Mouse (Mus musculus): Measurements from ENCODE around the gene Cdh13.

Gene Cdh13

DNA sequence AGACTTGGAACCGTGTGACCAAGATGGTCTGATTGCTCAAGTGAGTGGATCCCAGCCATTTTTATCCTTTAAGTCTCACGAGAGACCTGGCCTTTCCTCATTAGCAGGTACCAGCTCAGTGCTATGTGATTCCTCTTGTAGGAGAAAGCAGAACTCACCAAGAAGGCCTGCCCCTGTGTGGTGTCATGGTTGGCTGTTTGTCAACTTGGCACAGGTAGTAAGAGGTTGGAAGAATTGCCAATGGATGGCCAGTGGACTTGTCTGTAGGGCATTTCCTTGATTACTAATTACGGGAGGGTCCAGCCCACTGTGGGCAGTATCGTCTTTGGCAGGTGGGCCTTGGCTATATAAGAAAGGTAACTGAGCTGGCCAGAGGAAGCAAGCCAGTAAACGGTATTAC is 281.7 kb downstream of the Cdh13 start:
- in situ Hi-C loops (cut with MboI, MseI): no loop called here

DNA sequence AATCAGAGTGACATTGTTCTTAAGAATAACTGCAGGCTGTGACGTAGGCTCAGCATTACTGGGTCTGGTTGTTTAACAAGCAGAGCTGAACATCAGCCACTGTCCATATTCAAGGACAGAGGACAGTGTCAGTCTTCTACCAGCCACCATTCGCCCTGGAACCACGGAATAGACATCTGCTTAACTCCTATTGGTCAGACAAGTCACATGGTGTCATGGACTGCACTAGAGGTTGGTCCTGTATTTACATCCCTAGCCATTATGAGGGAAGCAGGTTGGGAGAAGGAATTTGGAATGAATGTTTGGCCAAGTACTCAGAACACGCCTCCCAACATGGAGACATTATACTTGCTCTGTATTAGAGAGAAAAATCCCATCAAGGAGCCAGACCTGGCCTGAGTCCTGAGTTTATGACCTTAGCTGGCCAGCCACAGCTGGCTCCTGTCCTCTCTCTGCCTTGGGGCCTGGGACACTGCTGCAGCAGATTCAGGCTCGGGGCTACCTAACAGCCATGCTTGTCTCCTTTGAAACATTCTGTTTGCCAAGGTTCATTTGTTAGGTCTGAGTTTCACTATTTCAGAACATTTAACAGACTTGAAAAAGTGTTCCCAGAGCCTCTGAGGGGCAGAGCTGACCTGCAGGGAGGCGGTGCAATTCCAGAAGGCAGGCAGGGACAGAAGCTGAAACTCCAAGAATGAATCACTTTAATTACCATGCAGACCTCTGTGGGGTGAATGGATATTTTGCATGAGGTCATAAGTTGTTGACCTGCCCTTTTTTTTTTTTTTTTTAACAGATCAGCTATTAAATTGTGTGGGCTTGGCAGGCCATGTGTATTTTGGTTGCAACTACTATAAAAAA is 282.6 kb downstream of the Cdh13 start:
- in situ Hi-C loops (cut with MboI, MseI): no loop called here

DNA sequence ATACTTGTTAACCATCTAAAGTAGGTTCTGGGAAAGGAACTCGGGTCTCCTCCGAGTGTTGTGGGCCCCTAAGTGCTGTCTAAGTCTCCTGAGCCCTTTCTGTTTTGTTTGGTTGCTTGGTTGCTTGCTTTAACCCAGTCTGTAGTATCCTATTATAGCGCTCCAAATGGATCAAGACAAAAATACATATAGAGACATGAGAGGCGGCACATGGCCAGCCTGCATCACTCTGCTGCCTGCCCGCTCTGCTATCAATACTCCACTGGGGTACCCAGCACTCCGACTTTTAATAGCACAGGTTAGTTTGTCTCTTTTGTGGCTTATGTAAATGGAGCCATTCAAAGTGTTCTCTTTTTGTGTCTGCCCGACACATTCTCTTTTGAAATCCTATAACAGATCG is 285.8 kb downstream of the Cdh13 start:
- in situ Hi-C loops (cut with MboI, MseI): no loop called here

DNA sequence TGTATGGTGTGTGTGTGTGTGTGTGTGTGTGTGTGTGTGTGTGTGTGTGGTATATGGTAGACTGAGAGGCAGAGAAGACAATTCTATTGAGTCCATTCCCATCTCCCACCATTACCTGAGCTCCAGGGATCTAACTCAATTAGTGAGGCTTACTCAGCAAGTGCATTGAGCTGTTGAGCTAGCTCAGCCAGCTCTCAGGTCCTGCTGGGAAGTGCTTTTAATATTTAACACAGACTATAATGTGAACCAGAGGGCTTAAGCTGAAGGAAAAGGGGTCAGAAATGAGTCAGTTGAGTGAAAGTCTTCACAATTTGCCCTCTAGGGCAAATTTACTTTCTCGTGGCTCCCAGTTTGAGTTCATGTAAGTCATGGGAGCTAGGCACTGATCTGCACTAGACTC is 297.7 kb downstream of the Cdh13 start:
- in situ Hi-C loops (cut with MboI, MseI): no loop called here

DNA sequence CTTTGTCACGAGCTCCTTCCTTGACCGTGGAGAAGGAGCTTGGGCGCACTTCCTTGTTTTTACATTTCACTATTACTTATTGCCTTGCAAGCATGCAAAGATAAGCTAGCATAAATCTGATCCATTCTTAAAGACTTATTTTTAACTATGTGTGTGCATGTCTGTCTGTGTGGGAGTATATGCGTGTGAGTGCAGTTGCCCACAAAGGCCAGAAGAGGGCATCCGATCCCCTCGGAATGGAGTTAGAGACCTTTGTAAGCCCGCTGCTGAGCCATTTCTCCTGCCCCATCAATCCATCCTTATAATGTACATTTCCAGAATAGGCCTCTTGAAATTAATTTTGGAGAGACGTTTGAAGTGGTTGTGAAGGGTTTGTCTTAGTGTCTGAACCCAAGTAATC is 298.7 kb downstream of the Cdh13 start:
- in situ Hi-C loops (cut with MboI, MseI): no loop called here

DNA sequence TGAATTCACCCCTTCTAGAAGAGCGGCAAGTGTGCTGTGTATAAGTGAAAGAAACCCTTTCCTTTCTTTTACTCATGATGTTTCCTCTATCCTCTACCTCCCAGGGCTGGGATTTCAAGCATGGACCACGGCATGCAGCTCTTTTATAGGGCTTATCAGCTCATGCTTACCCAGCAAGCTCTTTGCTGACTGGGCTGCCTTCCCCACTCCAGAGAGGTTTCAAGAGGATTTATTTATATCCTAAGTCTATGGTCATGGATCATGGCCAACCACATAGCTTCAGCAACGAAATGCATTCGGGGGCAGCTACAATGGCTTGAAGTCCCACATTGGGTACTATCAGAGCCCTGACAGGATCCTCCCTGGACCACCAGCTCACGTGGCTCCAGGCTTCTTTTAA is 304.4 kb downstream of the Cdh13 start:
- in situ Hi-C loops (cut with MboI, MseI): no loop called here

DNA sequence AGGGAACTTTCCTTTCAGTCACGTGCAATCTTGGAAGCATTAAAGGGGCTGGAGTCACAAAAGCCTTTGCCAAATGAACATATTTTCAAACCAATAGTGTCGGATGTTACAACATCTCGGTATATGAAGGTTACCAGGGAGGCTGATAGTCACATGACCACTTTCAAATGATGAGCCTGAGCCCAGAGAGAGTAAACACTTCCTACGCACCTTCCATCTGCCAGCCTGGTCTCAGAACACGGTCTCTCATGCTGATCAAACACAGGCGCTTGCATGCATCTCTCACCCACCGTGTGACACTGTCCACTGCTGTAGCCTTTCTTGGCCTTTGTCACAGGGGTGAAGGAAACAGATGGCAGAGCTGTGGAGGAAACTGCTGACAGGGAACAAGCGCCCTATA is 313.3 kb downstream of the Cdh13 start:
- in situ Hi-C loops (cut with MboI, MseI): no loop called here

DNA sequence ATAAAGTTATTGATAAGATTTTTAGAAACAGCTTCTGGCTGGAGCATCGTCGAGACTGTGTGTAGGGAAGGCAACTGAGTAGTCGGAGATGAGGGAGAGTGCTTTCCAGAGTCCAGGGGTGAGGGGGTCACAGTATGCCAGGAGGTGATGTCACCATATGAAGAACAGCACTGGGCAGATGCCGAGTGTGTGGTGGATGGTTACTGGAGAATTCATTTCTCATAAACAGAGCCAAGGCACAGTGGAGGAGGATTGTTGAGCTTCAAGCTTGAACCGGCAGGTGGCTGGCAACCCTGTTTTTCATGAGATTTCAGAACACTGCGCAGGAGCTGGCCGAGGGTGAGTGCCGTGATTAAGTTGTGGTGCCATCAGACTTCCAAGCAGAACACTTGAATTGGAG is 317.8 kb downstream of the Cdh13 start:
- in situ Hi-C loops (cut with MboI, MseI): no loop called here

DNA sequence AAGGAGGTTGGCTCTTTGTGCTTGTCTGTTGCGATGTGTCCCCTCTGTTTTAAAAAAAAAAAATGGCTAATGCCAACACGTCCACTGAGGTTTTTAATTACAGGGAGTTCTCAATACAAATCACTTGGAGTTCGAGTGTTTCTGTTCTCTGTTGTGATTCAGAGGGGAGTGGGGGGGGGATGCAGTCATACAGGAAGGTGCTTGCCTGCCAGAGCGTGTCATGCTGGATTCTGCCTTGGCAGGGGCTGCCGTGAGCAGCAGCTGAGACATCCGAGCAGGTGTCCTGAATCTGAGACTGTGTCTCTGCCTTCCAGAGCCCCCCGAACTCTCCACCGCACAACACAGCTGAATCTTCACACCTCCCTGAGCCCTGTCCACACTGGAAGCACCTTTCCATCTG is 318.5 kb downstream of the Cdh13 start:
- in situ Hi-C loops (cut with MboI, MseI): no loop called here

DNA sequence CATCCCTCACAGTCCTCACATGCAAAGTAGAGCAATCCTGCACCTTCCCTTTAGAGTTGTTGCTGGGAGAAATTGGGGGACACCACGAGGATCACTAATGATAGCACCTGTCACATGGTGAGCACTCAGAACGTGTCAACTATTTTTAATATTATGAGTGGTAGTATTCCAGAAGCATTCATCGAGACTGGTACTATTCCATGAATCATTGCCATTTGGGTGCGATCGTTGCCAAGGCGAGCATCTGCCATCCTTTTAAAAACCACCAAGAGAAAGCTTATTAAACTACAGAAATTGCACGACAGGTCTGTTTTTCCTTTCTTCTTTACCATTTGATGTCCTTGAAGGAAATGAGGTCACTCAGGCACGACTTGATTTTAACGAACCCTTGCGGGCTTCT is 328.0 kb downstream of the Cdh13 start:
- in situ Hi-C loops (cut with MboI, MseI): no loop called here

DNA sequence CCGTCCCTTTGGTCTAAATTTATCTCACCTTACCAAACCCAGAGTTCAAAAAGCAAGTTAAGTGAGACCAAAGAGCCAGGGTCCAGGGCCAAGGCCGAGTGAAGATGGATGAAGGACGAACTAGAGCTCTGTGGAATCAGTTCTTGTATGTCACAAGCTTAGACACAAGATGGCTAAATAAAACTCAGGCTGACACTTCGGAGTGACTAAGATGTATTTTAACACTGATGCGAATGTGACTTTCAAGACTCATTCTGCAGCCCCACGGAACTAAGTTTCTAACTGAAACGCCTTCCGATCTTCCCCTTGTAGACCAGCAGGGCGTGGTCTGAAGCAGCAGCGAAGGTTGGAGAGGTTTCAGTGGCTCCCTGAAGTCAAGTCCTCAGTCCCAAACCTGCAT is 334.7 kb downstream of the Cdh13 start:
- in situ Hi-C loops (cut with MboI, MseI): no loop called here

DNA sequence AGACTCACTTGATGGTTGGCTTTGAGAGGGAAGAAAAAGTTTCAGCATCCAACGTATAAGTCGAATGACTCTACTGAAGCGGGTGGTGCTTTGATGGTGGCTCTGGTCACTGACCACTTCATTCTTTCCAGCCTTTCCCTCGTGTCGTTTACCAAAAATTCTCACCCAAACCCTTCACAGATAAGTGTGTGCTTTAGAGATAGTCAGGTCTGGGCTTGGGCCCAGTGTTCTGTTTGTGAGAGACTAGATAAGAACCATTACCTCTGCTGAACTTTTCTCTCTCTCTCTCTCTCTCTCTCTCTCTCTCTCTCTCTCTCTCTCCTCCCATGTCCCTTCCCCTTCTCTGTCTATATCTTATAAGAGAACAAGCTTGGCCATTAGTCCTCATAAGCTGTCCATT is 342.9 kb downstream of the Cdh13 start:
- in situ Hi-C loops (cut with MboI, MseI): no loop called here

DNA sequence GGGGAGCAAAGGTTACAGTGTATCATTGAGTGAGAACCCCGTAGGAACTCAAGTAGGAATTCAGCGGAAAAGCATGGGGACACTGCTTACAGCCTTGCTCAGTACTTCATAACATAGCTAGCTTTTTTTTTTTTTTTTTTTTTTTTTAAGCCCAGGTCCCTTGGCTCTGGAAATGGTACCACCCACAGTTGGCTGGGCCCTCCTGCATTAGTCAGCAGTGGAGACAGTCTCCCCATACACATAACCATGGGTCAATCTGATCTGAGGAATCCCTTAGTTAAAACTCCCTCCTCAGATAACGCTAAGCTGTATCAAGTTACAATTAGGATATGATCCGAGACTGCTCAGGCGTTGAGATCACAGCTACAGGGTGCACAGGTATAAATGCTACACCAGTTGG is 344.2 kb downstream of the Cdh13 start:
- in situ Hi-C loops (cut with MboI, MseI): no loop called here

DNA sequence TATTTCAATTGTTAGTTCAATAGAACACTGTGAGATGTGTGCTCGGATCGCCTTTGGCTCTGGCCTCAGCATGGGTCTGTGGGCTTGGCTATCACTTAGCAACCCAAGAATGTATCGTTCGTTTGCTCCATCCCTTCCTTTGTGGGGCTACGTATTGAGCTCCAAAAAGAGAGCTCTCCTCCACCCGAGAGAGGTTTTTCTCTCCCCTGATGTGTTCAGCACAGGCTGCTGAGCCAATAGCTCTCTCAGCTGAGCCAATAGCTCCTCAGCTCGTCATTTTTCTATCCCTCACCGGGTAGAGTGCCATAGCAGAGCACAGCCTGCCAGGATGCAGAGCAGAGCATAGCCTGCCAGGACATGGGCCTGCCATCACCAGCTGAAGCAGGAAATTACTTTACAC is 345.2 kb downstream of the Cdh13 start:
- in situ Hi-C loops (cut with MboI, MseI): no loop called here

DNA sequence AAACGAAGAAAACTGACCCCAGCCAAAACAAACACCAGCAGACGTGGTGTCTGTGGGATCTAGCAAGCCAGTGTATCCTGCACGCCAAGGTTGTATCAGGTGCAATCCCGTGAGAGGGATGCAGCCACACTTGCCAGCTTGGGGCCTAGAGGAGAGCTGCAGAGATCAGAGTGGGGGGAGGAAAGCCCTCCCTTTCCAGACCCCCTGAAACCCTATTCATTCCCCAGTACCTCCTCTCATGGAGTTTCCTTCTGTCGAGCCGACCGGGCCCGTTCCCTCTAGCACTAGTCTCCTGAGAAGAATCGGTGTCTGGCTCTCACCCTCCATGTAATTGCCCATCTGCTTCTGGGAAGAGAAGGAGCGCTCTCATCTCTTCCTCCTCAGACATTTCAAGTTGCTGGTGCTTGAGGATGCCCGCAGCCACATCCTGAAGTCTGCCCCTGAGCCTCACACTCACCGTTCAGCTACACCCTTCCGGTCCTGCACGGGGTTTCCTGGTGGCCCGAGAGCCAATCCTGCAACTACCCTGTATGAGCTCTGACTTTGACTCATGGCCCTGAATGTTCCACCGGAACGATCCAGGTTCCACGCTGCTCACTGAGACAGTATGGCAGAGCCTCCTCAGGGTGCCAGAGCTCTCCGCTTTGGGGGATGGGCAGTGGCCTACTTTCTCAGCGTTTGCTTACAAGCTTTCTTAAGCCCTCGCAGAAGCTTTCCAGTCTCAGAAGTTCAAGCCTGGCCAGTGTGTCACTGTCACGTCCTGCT is 351.9 kb downstream of the Cdh13 start:
- in situ Hi-C loops (cut with MboI, MseI): loop anchor here in 1 of 2 experiments (10.0 kb wide), 1 partner anchor 1381 kb away; the partner anchor contains the start of gene Cmip

DNA sequence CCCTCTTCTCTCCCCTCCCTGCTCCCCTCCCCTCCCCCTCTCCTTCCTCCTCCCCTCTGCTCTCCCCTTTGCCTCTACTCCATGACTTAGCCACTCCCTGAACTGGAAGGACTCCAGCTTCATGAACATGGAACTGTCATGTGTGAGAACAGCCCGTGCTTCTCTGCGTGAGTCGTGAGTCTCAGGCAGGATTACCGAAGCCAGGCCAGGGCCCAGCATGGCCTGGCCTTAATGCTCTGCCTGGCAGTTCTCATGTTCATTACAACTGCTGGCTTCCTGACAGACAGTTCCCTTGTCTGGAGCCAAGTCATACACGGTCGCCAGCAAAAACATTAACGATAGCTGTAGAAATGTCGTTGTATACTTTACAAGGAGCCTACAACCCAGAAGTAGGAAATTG is 356.1 kb downstream of the Cdh13 start:
- in situ Hi-C loops (cut with MboI, MseI): loop anchor here in 1 of 2 experiments (10.0 kb wide), 1 partner anchor 1385 kb away; the partner anchor contains the start of gene Cmip

DNA sequence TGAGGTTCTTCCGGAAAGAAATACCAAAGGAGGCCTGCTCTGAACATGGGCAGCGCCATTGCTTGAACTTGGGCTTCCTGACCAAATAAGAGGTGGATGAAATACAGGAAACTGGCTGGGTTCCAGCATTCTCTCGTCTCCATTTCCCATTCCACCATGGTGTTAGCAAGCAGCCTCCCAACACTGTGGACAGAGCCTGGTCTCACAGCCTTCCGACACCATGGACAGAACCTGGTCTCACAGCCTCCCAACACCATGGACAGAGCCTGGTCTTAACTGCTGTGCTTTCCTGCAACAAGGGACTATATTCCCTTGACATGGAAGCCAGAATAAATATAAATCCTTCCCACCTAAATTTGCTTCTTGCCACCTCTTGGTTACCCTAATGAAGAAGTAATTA is 358.3 kb downstream of the Cdh13 start:
- in situ Hi-C loops (cut with MboI, MseI): no loop called here

DNA sequence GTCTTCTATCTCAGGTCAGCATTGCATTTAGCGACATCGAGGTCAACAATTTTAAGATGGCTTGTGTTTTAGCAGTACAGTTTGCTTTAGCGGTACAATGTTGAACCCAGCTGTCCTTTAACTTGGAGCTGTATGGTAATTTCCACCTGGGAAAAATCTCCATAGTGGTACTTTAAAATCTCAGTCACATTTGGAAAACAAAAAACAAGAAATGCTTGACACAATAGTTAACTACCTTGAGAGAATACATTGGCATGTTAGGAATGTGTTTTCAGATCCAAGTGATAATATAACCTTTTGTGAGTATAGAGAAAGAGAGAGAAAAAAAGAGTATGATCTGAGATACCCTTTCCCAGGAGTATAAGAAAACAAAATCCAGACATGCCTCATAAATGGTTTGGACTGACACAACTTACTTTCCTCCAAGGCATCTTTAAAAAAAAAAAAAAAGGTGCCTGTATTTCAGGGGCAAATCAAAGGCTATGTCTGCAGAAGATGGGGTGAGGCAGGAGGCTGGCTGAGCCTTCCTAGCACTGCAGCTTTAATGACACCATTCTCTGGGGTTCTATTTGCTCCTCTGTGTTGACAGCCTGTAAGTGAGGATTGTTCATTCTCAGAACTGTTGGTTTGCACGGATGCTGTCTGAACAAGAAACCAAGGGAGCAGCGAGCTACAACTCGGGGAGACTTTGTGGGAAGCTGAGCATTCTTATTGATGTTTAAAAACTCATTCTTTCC is 365.4 kb downstream of the Cdh13 start:
- in situ Hi-C loops (cut with MboI, MseI): no loop called here

DNA sequence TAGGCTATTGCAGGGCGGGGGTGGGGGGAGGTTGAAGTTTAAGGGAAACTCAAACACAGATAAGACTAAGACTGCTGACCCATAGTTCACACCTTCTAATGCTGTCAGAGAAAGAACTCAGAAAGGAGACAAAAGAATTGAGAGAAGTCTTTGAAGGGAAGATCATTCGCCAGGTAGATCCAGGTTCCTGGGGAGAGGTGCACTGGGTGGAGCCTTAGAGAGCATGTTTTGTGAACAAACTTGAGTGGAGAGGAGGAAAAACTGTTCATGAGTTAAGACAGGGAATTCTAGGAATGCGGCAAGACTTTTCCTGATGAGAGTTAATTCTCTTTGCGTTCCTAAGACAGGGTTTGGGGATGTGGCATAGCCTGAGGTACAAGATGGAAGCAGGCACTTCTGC is 366.4 kb downstream of the Cdh13 start:
- in situ Hi-C loops (cut with MboI, MseI): no loop called here

DNA sequence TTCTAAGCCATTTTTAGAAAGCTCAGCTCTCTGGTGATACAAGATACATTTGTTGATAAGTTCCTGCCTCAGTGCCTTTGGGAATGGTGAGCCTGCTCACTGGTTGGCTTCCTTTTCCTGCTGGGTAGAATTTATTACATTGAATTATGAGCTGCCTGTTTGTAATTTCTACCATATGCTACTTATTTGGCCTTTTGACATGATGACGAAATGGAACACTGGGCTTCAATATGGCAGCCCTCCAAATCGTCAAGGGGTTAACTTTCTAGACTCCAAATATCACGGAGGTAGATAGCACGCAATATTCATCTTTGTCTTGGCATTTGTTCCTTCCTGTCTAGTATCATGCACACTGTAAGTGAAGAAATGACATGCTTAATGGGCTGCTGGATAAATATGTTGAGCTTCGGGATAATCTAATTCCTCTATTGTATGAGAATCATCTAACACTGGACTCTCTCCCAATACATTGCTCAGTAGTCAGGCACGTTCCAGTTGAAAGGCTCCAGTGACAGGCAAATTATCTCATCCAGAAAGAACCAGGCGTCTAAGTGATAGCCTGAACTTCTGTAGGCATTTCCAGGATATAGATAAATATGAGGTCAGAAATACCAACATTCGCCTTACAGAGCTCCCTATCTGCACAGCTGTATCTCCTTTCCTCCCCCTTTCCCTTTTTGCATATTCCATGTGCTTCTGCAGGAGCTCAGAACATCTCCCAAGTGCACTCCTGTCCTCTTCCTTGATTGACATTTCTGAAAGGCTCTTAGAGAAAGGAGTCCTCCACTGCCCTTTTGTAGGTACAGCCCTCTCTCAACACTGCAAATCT is 378.7 kb downstream of the Cdh13 start:
- in situ Hi-C loops (cut with MboI, MseI): no loop called here

DNA sequence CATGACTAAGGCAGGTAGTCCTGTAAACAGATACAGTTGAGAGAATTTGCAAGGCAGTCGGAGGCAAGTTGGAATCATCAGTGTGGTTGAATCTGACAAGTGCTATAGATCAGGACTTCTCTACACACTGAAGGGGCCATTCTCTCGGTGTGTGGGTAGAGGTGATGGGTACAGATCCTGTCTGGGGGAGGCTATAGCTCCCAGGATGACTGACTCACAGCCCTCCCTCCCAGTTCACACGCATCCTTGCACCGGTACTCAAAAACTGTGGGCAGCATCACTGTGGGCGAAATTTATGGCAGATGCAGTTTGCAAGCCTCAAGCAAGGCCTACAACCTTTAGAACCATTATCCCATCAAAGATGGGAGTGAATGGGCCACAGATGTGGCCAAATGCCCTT is 381.5 kb downstream of the Cdh13 start:
- in situ Hi-C loops (cut with MboI, MseI): no loop called here
